Mouse (Mus musculus) brain, embryonic 14.5 days (tissue): ENCODE measurements around the gene Sv2c.

ENCODE experiments used
- CTCF ChIP-seq: fragments of 200-500 bp; IDR thresholded peaks from 2 replicates; pipeline ENCODE4 v1.5.1; 2012; ENCODE audit warnings: inconsistent platforms, mild to moderate bottlenecking, moderate library complexity, borderline replicate concordance; ENCODE audit not compliant: insufficient read depth, insufficient read length; ENCODE audit errors: extremely low read depth
- POLR2A ChIP-seq: fragments of 200-500 bp; IDR thresholded peaks from 2 replicates; pipeline ENCODE4 v1.6.1; 2012; ENCODE audit warnings: mild to moderate bottlenecking, inconsistent platforms, borderline replicate concordance; ENCODE audit not compliant: poor library complexity, insufficient read depth, insufficient read length, severe bottlenecking; ENCODE audit errors: extremely low read depth

DNA sequence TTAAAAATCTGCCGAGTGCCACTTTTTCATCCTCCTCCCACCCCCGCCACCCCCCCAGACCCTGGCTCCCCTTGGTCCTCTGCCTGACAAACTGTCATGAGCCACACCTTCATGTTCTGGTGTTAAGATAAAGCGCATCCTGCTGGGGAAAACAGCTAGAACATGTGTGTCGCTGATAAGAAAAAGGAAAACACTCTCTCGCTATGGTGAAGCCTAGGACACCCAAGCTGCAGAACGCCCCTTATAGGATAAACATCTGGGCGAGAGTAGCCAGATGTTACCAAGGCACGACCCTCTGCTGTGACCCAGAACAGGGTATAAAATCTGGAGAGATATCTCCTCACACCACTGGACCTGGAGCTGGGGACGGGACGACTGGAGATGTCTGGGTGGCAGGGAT lies 167.2 kb downstream of the Sv2c start:
- no peak for TF ChIP-seq CTCF
- TF ChIP-seq POLR2A, result no peak
